Comparison of ENCODE assay signal across 8 mouse cellular contexts in genomic region chr15:9093598-9094365, GRCm38 (mm10). TPM values are rescaled to one million over a fixed set of nuclear protein-coding genes. Genes with fewer than 3 reads are reported as not detected.
DNase-seq lines count a peak whose midpoint lies in the region; ATAC-seq and TF ChIP-seq lines count a peak whose summit lies in the region.

No protein-coding gene starts in this region.

- no peak for TF ChIP-seq CTCF in heart, postnatal 0 days (IDR thresholded peaks at IDR 0.05; ENCODE audit: low read depth)
- TF ChIP-seq CTCF in bone marrow macrophage, adult 2 months (IDR thresholded peaks at IDR 0.05; ENCODE audit: low read depth, low read length) = no peak

- no peak for DNase-seq in heart, postnatal 0 days (ENCODE audit: low spot score)
- no peak for DNase-seq in heart, adult 8-10 months (ENCODE audit: low spot score)
- DNase-seq in hindbrain, embryonic 10.5 days (ENCODE audit: low spot score) = no peak
- DNase-seq in layer of hippocampus, adult 11-12 months (ENCODE audit: low spot score) = no peak
- no peak for DNase-seq in cerebellum, postnatal 4 days (ENCODE audit: low spot score in 2 of 2)
- DNase-seq in spleen, adult 12 weeks (ENCODE audit: low spot score) = no peak

- H3K4me3 ChIP-seq in heart, postnatal 0 days (ENCODE audit: low read depth, low read length) = no peak overlapping the region
- H3K4me3 ChIP-seq in bone marrow macrophage, adult 2 months (ENCODE audit: insufficient read depth, low read length) = no peak overlapping the region
- no peak overlapping the region for H3K4me3 ChIP-seq in hindbrain, embryonic 10.5 days
- H3K4me3 ChIP-seq in liver, embryonic 16.5 days (ENCODE audit: low read depth, low read length) = peak overlapping the region; percentile 20; the same call in 1 of the 2 replicates

- ATAC-seq in heart, postnatal 0 days (ENCODE audit: insufficient read depth, low read depth) = peak; percentile 39; the same call in 1 of the 2 replicates
- ATAC-seq in liver, embryonic 16.5 days (ENCODE audit: low read depth) = peak; percentile 33

- no peaks in the 10 kb centered on the region for H3K9me3 ChIP-seq in heart, postnatal 0 days (replicated peaks; ENCODE audit: control insufficient read depth, low read length)
- no peaks in the 10 kb centered on the region for H3K9me3 ChIP-seq in hindbrain, embryonic 10.5 days
- H3K9me3 ChIP-seq in liver, embryonic 16.5 days (replicated peaks; ENCODE audit: control insufficient read depth, low read length) = no peaks in the 10 kb centered on the region

- no peaks in the 10 kb centered on the region for H3K27me3 ChIP-seq in heart, postnatal 0 days (ENCODE audit: control insufficient read depth, insufficient read depth, low read length)
- no peaks in the 10 kb centered on the region for H3K27me3 ChIP-seq in hindbrain, embryonic 10.5 days (ENCODE audit: insufficient read depth, poor library complexity, severe bottlenecking)
- H3K27me3 ChIP-seq in liver, embryonic 16.5 days (ENCODE audit: control insufficient read depth, insufficient read depth, low read depth, low read length) = no peaks in the 10 kb centered on the region

- TF ChIP-seq EP300 in heart, postnatal 0 days (IDR thresholded peaks at IDR 0.05; ENCODE audit: low read depth) = no peak

- 0 out of 2 replicates have a peak overlapping the region, but pooled peaks have one; percentile 22 for H3K4me2 ChIP-seq in heart, postnatal 0 days (ENCODE audit: low read depth, low read length)
- H3K4me2 ChIP-seq in liver, embryonic 16.5 days (ENCODE audit: low read depth, low read length) = peak overlapping the region; percentile 41

- 65% methylated on average over 11 of the region's 11 CpGs for WGBS in heart, postnatal 0 days
- WGBS in hindbrain, embryonic 10.5 days = 76% methylated on average over 11 of the region's 11 CpGs
- whole genome bisulfite sequencing in liver, embryonic 16.5 days (ENCODE audit: insufficient replicate concordance) = 65% methylated on average over 11 of the region's 11 CpGs

- peaks cover 36% of the 10 kb centered on the region for H3K36me3 ChIP-seq in heart, postnatal 0 days (replicated peaks; ENCODE audit: control insufficient read depth, insufficient read depth, low read length)
- peaks cover 66% of the 10 kb centered on the region for H3K36me3 ChIP-seq in hindbrain, embryonic 10.5 days
- peaks cover 69% of the 10 kb centered on the region for H3K36me3 ChIP-seq in liver, embryonic 16.5 days (ENCODE audit: control insufficient read depth, insufficient read depth)

- no peak overlapping the region for H3K27ac ChIP-seq in heart, postnatal 0 days (ENCODE audit: low read depth)
- H3K27ac ChIP-seq in bone marrow macrophage, adult 2 months (ENCODE audit: insufficient read depth, low read depth, low read length) = peak overlapping the region; percentile 3; the same call in 1 of the 2 replicates
- peak overlapping the region; percentile 62; the same call in 1 of the 2 replicates for H3K27ac ChIP-seq in hindbrain, embryonic 10.5 days
- H3K27ac ChIP-seq in liver, embryonic 16.5 days (ENCODE audit: low read length) = peak overlapping the region; percentile 3

- no peak overlapping the region for H3K9ac ChIP-seq in heart, postnatal 0 days (replicated peaks; ENCODE audit: low read depth, low read length)
- H3K9ac ChIP-seq in liver, embryonic 16.5 days (ENCODE audit: low read depth, low read length) = no peak overlapping the region

- no peaks in the 10 kb centered on the region; the same call in none of the 2 replicates for H3K4me1 ChIP-seq in heart, postnatal 0 days (ENCODE audit: control insufficient read depth, insufficient read depth)
- H3K4me1 ChIP-seq in bone marrow macrophage, adult 2 months (ENCODE audit: control insufficient read depth, insufficient read depth, low read length) = peaks cover 6% of the 10 kb centered on the region; the same call in 1 of the 2 replicates
- H3K4me1 ChIP-seq in hindbrain, embryonic 10.5 days (replicated peaks) = peaks cover 20% of the 10 kb centered on the region
- H3K4me1 ChIP-seq in liver, embryonic 16.5 days (ENCODE audit: control insufficient read depth, low read depth, low read length) = peaks cover 19% of the 10 kb centered on the region

- no peak for TF ChIP-seq POLR2A in bone marrow macrophage, adult 2 months (IDR thresholded peaks at IDR 0.05; ENCODE audit: borderline replicate concordance, low read depth, low read length)

RNA-seq across cellular contexts. Expression of gene Nadk2, which starts 22.7 kb away (rescaled TPM):
- total RNA-seq in heart, postnatal 0 days (2014; rRNA removed; ENCODE audit: low replicate concordance) = 41.6 and 77.7 TPM in 2 replicates
- 33.4 and 33.8 TPM in 2 replicates for polyA plus RNA-seq in heart, postnatal 0 days (2015; fragmentation: Nextera tagmentation; extraction: Ambion mirVana)
- 10 to 100 TPM; 71.5 to 94.8 (median 72.6) TPM for total RNA-seq in heart, adult 8-10 months (2022)
- 19.4 and 22.9 TPM in 2 replicates for polyA plus RNA-seq in bone marrow macrophage, adult 2 months (2012; ENCODE audit: insufficient read depth, insufficient read length, missing spikeins)
- polyA plus RNA-seq in hindbrain, embryonic 10.5 days (2016; fragmentation: Nextera tagmentation; extraction: Ambion mirVana) = 26.8 and 31.0 TPM in 2 replicates
- polyA plus RNA-seq in liver, embryonic 16.5 days (2015; fragmentation: Nextera tagmentation; extraction: Ambion mirVana) = 85.7 and 88.8 TPM in 2 replicates

RNA-seq across cellular contexts. Expression of gene Lmbrd2, which starts 46.6 kb away (rescaled TPM):
- total RNA-seq in heart, postnatal 0 days (2014; rRNA removed; ENCODE audit: low replicate concordance) = 14.8 and 28.5 TPM in 2 replicates
- 1.3 TPM in 2 replicates for polyA plus RNA-seq in heart, postnatal 0 days (2015; fragmentation: Nextera tagmentation; extraction: Ambion mirVana)
- total RNA-seq in heart, adult 8-10 months (2022) = 10 to 100 TPM; 12.8 to 14.6 (median 13.6) TPM
- polyA plus RNA-seq in bone marrow macrophage, adult 2 months (2012; ENCODE audit: insufficient read depth, insufficient read length, missing spikeins) = 20.5 and 20.6 TPM in 2 replicates
- polyA plus RNA-seq in hindbrain, embryonic 10.5 days (2016; fragmentation: Nextera tagmentation; extraction: Ambion mirVana) = 1.8 and 2.6 TPM in 2 replicates
- 1.9 and 2.0 TPM in 2 replicates for polyA plus RNA-seq in liver, embryonic 16.5 days (2015; fragmentation: Nextera tagmentation; extraction: Ambion mirVana)
